Mouse (Mus musculus) adrenal gland, adult 18-20 months (tissue): Measurements from ENCODE around the gene Trim50. TPM values are rescaled to one million over a fixed set of nuclear protein-coding genes. Genes with fewer than 3 reads are reported as not detected.
"Not testable (repeated sequence)": the region's sequence is repeated elsewhere in the genome, so short reads cannot be mapped to it uniquely, and the experiment has no call there.

ENCODE experiments used
- DNase-seq, 2 experiments: peaks; one replicate each; pipeline ENCODE4 v3.0.0; 2021 to 2022; ENCODE audit warnings: low spot score in 2 of 2
- total RNA-seq, 2 experiments: library from RNA; stranded (reverse); gene quantifications; 1 replicate in 1 of 2; 2 replicates in 1 of 2; pipeline ENCODE4 v1.2.3; 2021

Trim50 gene
- total RNA-seq, 2 experiments from 2014 or later = not detected

GRCm38 (mm10) chr5:135369196-135369595 lies 16.1 kb downstream of the Trim50 start:
- DNase-seq = not testable (repeated sequence)

- DNase-seq = peak; percentile 96
Measured at GRCm38 (mm10) chr5:135369787-135370654, 16.9 kb downstream of the Trim50 start, which contains the start of gene Nsun5. Gene Nsun5 (plus strand): TSS chr5:135369953.

GRCm38 (mm10) chr5:135371195-135371594 lies 18.1 kb downstream of the Trim50 start:
- no peak for DNase-seq

GRCm38 (mm10) chr5:135373601-135374000 lies 20.5 kb downstream of the Trim50 start:
- DNase-seq = no peak

- DNase-seq = no peak
Measured at GRCm38 (mm10) chr5:135375167-135375566, 22.1 kb downstream of the Trim50 start.

- no peak for DNase-seq
Measured at GRCm38 (mm10) chr5:135376341-135376740, 23.2 kb downstream of the Trim50 start.

GRCm38 (mm10) chr5:135380681-135381080 lies 27.6 kb downstream of the Trim50 start:
- DNase-seq = no peak

- no peak for DNase-seq
Measured at GRCm38 (mm10) chr5:135381356-135381925, 28.3 kb downstream of the Trim50 start.

- no peak for DNase-seq
Measured at GRCm38 (mm10) chr5:135382746-135383145, 29.7 kb downstream of the Trim50 start.

- no peak for DNase-seq
Measured at GRCm38 (mm10) chr5:135383771-135384170, 30.7 kb downstream of the Trim50 start.

- DNase-seq = peak; percentile 77 to 83
Measured at GRCm38 (mm10) chr5:135394004-135394823, 41.1 kb downstream of the Trim50 start, which contains the start of gene Pom121. Gene Pom121 (minus strand): TSS chr5:135394546.

- no peak for DNase-seq
Measured at GRCm38 (mm10) chr5:135395826-135396225, 42.7 kb downstream of the Trim50 start.

- DNase-seq = no peak
Measured at GRCm38 (mm10) chr5:135399382-135399781, 46.3 kb downstream of the Trim50 start.

- DNase-seq = peak; percentile 82 to 88
Measured at GRCm38 (mm10) chr5:135400244-135400643, 47.1 kb downstream of the Trim50 start.

- DNase-seq = no peak
Measured at GRCm38 (mm10) chr5:135404623-135405022, 51.5 kb downstream of the Trim50 start.

- no peak for DNase-seq
Measured at GRCm38 (mm10) chr5:135405437-135405836, 52.3 kb downstream of the Trim50 start.

GRCm38 (mm10) chr5:135408114-135408513 lies 55.0 kb downstream of the Trim50 start:
- no peak for DNase-seq

- DNase-seq = peak in 1 of 2 experiments; percentile 24
Measured at GRCm38 (mm10) chr5:135410266-135410665, 57.2 kb downstream of the Trim50 start.
